Mouse (Mus musculus) left cerebral cortex, postnatal 25 days (tissue): ENCODE data around the gene Kdm6b. TPM values are rescaled to one million over a fixed set of nuclear protein-coding genes. Genes with fewer than 3 reads are reported as not detected.
"Not testable (repeated sequence)": the region's sequence is repeated elsewhere in the genome, so short reads cannot be mapped to it uniquely, and the experiment has no call there.

Experiments
- DNase-seq, 2 experiments: peaks; one replicate each; pipeline ENCODE4 v3.0.0; 2022; ENCODE audit warnings: low spot score in 2 of 2, mixed read lengths in 1 of 2
- intact Hi-C: fragments of 180-260 bp; cut with DNase I; formaldehyde crosslinking; loops from one replicate; pipeline ENCODE4 v1.15.1; 2025
- total RNA-seq, 2 experiments: library from RNA; stranded (reverse); gene quantifications; 2 replicates each; pipeline ENCODE4 v1.2.3; 2021

Kdm6b gene
- total RNA-seq, 2 experiments from 2014 or later, result 23.3 to 25.3 TPM

- no peak for DNase-seq
- intact Hi-C loops, result loop anchor here (5.0 kb wide), 1 partner anchor 181 kb away; no protein-coding TSS in a partner anchor
Observed at GRCm38 (mm10) chr11:69396772-69397171, 16.7 kb downstream of the Kdm6b start.

GRCm38 (mm10) chr11:69395634-69396373 lies 17.7 kb downstream of the Kdm6b start:
- peak; percentile 98 to 99 for DNase-seq
- intact Hi-C loops, result loop anchor here (5.0 kb wide), 1 partner anchor 181 kb away; no protein-coding TSS in a partner anchor

GRCm38 (mm10) chr11:69395235-69395633 lies 18.2 kb downstream of the Kdm6b start, which contains the start of the genes Naa38 and Cyb5d1:
Naa38 (plus strand) TSS chr11:69395487.
Cyb5d1 (minus strand) TSS chr11:69395631.
- peak; percentile 94 to 97 for DNase-seq
- intact Hi-C loops, result loop anchor here (5.0 kb wide), 1 partner anchor 182 kb away; no protein-coding TSS in a partner anchor

GRCm38 (mm10) chr11:69394591-69395167 lies 18.8 kb downstream of the Kdm6b start:
- DNase-seq, result not testable (repeated sequence)
- intact Hi-C loops, result loop anchor here (5.0 kb wide), 1 partner anchor 183 kb away; no protein-coding TSS in a partner anchor

- intact Hi-C loops, result loop anchor here (1.0 to 2.0 kb wide), 3 partner anchors 118 to 132 kb away; no protein-coding TSS in a partner anchor
- DNase-seq, result peak; percentile 80 to 82
Observed at GRCm38 (mm10) chr11:69390400-69391034, 23.0 kb downstream of the Kdm6b start.

- peak in 1 of 2 experiments; percentile 59 for DNase-seq
- intact Hi-C loops, result loop anchor here (1.0 to 5.0 kb wide), 5 partner anchors 65 to 192 kb away; partner anchors contain the start of gene Alox8
Observed at GRCm38 (mm10) chr11:69389531-69390399, 23.7 kb downstream of the Kdm6b start.

- no peak for DNase-seq
- intact Hi-C loops, result loop anchor here (2.0 to 5.0 kb wide), 2 partner anchors 64 to 191 kb away; partner anchors contain the start of gene Alox8
Observed at GRCm38 (mm10) chr11:69388680-69389079, 24.8 kb downstream of the Kdm6b start.

GRCm38 (mm10) chr11:69386758-69387157 lies 26.7 kb downstream of the Kdm6b start:
- no peak for DNase-seq
- intact Hi-C loops, result loop anchor here (5.0 kb wide), 1 partner anchor 189 kb away; the partner anchor contains the start of gene Alox8

GRCm38 (mm10) chr11:69384979-69385378 lies 28.5 kb downstream of the Kdm6b start:
- intact Hi-C loops, result loop anchor here (5.0 kb wide), 1 partner anchor 188 kb away; the partner anchor contains the start of gene Alox8
- no peak for DNase-seq

GRCm38 (mm10) chr11:69382478-69383105 lies 30.9 kb downstream of the Kdm6b start:
- intact Hi-C loops, result no loop called here
- DNase-seq, result no peak

GRCm38 (mm10) chr11:69381356-69381755 lies 32.1 kb downstream of the Kdm6b start:
- intact Hi-C loops, result no loop called here
- DNase-seq, result no peak

- DNase-seq, result no peak
- intact Hi-C loops, result no loop called here
Observed at GRCm38 (mm10) chr11:69379600-69379999, 33.9 kb downstream of the Kdm6b start.

GRCm38 (mm10) chr11:69377766-69378165 lies 35.7 kb downstream of the Kdm6b start:
- intact Hi-C loops, result no loop called here
- no peak for DNase-seq

- intact Hi-C loops, result no loop called here
- no peak for DNase-seq
Observed at GRCm38 (mm10) chr11:69375646-69376045, 37.8 kb downstream of the Kdm6b start.

GRCm38 (mm10) chr11:69373223-69373965 lies 40.1 kb downstream of the Kdm6b start:
- intact Hi-C loops, result no loop called here
- no peak for DNase-seq

- no peak for DNase-seq
- intact Hi-C loops, result no loop called here
Observed at GRCm38 (mm10) chr11:69372780-69373170, 40.7 kb downstream of the Kdm6b start.

- DNase-seq, result peak; percentile 64 to 84
- intact Hi-C loops, result no loop called here
Observed at GRCm38 (mm10) chr11:69372056-69372779, 41.3 kb downstream of the Kdm6b start.
